Mouse (Mus musculus): ENCODE results near the gene Tenm1.

The Tenm1 gene

DNA sequence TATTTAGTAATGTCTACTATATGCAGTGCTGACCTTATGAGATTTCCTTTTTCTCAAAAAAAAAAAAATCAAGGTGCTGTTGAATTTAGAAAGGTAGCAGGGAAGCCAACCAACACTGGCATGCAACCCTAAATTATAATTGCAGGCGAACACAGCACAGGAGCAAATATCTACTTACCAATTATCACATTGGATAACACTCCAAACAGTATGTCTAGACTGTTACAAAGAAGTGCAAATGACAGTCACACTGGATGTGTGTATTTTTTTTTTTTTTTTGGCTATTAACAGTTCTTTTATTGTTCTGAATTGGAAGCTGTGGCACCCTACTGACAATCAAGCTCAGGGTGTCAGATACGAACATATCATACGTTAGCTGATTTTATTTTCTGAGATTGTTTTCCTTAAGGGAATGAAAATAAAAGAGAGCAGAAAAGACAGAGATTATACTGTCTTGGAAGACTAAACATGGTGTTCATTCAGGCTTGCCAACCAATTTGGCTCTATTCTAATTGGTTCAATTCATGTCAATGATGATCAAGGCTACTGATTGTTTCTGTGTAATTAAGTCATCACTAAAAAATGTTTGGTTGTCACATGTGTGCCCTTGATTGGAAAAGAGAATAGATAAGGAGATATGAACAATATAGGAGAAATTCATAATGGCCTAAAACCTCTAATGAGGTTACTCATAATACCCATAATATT, 710.7 kb downstream of the Tenm1 start:
- no peak for DNase-seq

DNA sequence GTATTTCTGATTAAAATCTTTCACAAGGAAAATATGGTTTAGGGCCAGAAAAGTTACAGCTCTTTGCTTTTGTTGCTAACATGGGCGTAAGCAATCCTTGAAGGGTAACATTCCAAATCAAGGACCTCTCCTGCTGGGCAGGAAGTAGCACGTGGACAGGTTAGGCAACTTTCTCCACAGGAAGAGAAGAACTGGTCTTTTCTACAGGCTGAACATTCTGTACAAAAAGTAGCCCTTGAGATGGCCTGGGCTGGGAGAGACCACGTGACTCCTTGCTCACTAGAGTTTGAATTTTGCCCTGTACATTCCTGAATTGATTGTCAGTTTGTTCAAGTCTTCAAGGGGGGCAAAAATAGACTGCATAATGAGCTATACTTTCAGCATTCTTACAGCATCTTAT, 728.6 kb downstream of the Tenm1 start:
- DNase-seq, result no peak

DNA sequence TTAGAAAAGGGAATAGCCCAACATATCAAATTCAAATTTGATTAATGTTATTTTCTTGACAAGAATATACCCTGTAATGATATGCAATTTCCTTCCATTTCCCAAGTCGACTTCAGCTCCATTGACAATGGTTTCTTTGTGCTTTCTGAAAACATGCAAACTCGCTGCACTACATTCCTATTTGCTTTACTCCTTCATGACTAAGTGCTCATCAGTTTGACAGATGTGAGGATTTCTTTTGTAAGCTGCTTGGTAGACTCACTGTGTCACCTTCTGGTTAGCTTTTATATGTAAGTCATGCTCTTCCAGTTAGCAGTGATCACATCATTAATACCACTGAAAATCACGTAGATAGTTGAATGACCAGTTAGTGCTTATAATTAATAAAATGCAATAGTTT, 781.8 kb downstream of the Tenm1 start:
- DNase-seq, result no peak

DNA sequence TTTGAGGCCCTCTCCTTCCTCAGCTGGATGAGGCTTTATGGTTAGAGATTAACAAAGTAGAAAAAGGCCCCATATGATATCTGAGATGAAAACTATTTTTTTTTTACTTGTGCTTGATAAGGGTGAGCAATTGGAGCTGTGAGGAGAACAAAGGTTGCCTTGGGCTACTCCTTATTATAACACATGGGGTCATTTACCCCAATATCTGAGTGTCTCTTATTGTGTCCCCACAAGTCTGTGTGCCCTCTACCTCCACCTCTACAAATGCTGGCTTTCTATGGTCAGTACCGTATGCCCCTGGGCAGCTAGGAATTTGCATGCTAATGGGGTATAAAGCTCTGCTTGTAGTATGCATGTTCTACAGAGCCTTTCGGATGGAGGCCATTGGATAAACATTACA, 848.4 kb downstream of the Tenm1 start:
- DNase-seq, result no peak

DNA sequence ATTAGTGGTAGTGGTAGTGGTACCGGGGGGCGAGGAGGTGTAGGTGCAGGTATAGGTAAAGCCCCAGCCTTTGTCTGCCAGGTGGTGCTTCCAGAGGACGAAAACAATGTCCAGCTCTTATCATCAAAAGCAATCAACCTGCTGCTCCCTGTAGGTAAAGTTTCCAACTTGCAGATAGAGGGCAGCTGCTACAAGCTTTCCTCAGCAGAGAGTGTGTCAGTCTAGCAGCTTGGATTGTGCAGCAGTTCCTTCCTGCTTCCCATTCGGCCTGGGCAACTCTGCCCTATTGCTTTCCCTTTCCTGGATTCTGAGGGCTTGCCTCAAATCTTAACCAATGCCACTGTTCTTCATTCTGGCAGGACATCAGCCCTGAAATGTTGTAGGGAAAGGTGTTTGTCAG, 870.2 kb downstream of the Tenm1 start:
- no peak for DNase-seq

DNA sequence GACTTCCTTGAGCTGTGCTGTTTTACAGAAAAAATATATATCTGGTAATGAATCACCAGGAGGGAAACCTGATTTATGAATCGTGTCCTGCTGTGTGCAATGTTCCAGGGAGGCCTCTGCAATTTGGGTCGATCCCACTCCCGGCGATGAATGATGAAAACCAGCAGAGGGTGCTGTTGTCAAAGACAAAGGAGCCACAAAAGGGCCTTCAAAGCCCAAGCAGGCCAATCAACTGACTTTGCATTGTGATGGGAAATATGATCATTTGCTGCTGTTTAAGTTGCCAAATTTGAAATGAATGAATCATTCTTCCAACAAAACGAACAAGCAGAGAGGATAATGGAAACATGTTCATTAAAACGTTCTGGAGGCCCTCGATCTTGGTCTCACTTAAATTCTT, 871.6 kb downstream of the Tenm1 start:
- DNase-seq, result no peak

DNA sequence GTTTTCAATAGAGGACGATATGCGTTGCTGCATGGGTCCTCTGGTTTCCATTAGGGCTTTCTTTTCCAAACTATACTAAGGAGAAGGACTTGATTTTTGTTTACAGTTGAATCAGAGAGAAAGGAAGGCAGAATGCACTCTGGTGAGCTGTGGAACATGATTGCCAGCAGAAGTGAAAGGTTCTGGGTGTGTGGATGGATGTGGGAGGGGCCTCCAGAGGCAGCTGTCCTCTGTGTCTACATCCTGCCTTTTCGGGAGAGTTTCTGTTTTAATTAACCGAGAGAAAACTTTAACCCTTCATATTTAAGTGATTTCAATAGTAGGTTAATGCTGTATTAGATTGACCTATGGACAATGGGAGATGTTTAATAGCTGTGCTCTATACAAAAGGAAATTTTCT, 880.4 kb downstream of the Tenm1 start:
- DNase-seq, result no peak

DNA sequence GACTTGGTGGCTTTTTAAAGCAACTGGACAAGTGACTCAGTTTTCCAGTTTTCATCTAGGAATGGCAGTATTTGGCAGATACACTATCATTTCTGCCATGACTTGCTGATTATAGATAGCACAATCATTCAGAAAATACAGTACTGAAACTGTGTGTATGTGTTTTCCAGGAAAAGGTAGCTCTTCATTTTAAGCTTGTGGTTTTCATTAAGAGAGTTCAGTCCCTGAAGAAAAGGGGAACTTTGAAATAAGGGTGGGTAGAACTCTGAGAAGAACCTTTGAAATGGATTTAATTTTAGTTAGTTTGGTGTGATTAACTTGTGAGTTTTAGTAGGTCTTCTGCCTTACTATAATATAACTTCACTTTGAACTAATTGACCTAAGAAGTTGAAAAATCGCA, 883.9 kb downstream of the Tenm1 start:
- no peak for DNase-seq

DNA sequence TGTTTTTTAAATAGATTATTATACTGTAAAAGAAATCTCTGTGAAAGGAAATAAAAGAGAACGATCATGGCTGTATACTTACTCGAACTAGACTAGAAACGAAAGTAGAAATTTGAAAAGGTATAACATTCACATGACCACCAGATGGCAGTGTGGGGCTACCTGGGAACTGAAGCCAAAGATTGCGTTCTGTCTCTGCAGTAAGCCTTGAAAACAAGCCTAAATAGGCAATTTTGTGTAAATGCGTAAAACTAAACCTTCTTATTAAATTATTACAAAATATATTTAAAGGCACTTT, 888.2 kb downstream of the Tenm1 start:
- DNase-seq, result peak; percentile 8

DNA sequence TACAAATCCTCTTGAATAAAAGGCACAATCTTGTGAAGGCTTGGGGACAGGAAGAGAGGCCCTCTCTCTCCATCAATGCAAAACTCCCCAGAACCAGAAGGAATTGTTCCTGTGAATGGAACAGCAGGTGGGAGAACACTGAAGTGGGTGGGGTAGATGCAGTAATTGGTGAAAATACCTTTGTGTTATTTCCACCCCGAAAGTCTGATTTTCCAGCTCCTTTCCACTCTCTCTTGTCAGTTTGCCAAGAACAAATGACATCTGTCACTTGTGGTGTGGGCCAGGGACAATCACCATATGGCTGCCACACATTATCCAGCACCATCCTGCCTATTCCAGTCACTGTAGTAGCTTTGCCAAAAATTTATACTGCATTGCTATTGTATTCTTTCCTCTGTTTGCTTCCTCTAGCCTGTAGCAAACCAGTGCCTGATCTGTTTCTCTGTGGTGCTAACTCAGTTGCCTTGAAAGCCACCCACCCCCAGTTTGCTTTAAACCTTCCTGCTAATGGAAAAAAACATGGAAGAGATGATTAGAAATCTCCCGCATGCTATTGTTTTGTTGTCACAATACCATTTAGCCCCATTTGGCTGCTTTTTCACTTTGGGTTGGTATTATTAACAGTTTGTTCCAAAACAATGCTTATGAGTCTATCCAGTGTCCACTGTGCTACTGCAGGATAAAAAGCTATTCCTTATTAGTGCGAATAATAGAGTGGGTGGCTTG, 888.7 kb downstream of the Tenm1 start:
- no peak for DNase-seq

DNA sequence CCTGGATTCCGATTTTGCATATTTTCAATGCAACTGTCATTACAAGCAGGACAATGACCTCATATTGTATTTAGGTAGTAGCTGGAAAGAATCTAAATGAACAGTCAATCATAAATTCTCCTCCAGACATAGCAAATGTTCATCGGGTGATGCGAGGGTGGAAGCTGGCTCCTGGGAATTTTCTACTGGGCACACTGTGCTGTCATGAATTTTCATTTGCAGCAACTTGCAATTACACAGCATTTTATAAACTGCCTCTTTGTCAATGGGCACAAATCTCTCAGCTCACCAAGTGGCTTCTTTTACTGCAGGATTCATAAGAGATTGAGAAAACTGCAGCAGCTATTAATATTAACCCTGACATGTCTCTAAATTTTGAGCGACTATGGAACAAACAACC, 898.2 kb downstream of the Tenm1 start:
- no peak for DNase-seq

DNA sequence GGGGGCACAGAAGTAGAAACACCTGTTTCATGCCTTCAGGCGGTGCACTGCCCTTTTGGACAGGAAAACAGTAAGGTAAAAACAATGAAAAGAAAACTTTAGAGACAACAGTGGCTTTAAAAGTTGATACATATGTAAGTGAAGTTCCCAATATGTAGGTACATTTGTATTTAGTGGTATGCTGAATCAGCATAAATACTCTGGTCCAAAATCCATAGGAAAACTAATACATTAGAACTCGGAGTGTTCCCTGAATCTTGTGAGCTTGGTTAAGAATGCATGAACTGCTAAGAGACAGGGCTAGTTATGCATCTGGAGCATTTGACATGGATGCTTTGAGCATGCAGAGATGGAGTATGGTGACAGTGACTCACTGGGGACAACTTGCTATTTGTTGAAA, 906.1 kb downstream of the Tenm1 start:
- DNase-seq, result no peak

DNA sequence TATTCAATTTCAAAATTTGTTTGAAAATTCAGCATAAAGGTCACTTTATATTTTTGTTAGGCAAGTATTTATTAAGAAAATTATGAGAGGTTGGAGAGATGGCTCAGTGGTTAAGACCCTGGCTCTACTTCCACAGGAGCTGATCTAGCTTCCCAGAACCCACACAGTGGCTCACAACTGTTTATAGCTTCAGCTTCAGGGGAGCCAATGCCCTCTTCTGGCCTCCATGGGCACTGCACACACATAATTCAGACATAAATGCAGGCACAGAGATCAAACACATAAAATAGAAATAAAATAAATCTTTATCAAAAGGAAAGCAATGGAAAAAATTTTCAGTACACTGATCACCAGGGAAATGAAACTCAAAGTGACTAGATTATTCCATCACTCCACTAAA, 916.4 kb downstream of the Tenm1 start:
- DNase-seq, result no peak

DNA sequence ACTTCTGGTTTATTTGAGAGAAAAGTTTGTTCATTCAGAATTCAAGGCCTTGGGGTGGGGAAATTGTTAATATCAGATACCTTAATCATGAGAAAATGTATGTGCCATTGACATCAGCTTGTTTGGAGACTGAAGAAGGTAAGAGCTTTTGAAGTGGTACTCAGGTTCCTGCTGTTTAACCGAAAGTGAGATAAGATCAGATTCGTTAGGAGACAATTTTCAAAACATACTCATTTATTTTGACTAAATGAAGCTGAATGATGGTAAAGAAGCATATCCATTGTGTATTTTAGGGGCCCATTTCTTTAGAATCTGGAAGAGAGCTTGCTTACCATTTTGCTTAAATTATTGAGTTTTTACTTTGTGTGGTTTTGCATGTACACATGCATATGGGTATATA, 917.8 kb downstream of the Tenm1 start:
- DNase-seq, result no peak

DNA sequence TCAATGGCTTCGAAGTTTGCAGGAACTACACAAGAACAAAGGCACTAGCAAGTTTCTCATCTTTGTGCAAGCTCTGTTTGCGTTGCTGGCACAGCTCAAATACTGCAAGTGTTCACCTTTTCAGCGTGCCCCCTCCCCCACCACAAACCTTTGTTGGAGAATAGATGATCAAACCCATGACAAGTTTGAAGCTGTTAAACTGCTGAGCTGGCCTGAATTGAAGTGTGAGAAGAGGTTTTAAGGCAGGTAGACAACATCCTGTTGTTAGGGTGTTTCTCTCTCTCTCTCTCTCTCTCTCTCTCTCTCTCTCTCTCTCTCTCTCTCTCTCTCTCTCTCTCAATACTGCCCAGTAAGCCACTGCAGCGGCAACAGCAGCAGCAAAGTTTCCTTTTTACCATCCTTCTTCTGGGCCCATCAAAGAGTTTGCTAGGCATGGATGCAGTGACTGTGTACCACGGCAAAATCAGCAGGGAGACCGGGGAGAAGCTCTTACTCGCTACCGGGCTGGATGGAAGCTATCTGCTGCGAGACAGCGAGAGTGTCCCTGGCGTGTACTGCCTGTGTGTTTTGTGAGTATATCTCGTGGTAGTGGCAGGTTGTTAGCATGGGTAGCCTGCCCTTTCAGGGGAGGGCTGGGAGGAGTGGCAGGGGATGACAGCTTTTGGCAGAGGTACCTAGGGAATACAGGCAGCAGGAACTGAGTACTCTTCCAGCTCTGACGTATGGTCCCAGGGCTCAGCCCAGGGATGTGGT, 926.5 kb downstream of the Tenm1 start, which contains the start of gene Sh2d1a:
Gene Sh2d1a (plus strand): TSS at position 163 of the 753 bp plus-strand sequence.
- no peak for DNase-seq

DNA sequence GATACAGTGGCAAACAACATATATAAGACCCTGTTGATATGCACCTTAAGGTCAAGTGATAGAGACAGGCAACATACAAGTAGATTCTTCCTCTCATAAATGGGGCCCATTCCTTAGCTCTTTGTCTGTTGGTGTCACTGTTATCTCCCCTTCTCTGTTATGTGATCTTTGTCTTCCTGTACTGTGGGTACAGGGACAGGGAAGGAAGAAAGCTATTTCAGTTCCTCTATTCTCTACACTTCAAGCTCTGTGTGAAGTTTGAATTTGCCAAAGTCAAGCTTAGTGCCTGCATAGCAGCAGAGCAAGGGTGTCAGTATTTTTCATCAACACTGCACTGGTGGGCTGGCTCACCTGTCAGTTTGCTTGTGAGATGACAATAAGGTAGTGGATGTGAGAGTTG, 928.4 kb downstream of the Tenm1 start:
- DNase-seq, result no peak

DNA sequence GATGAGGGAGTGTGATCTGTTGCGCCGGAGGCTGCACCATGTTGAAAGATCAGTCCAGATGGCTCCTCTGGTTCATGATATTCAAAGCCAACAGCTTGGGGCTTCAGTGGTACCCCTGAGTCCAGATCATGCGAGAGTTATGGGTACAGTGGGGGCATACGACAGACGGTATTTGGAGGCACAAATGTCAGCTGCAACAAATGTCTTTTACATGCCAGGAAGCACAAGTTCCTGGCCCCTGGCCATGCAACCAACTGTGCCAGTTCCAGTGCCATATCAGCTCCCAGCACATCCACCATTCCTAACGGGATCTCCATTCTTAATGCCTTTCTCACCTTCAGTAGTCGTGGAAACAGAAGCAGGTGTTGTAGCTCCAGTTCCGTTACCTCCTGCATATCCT, 938.6 kb downstream of the Tenm1 start:
- no peak for DNase-seq

DNA sequence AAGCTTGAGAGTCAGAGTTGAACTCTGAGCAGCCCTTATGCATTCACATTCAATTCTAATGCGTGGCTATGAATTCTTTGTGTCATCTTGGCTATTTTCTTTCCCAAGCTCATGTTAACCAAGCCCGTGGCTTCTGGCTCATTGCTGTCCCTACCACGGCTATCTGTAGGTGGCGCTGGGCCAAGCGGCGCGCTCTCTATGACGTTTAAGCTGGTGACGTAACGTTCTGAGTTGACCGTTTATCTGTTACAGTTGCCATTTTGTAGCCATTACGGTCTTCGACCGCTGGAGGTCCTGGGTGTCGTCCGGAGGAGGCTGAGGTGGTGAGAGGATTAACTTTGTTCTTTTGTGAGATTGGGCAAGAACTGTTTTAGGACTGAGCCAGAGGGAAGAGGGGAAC, 939.5 kb downstream of the Tenm1 start, which contains the start of gene Tex13c2:
Gene Tex13c2 (plus strand): TSS at position 246 of the 400 bp plus-strand sequence.
- no peak for DNase-seq
